Mouse (Mus musculus): ENCODE measurements around the gene Sytl1.

- TF ChIP-seq GATA1 (IDR thresholded peaks at IDR 0.05; ENCODE audit: low read length) (no peak), TAL1 (IDR thresholded peaks at IDR 0.05; ENCODE audit: low read length) (no peak)
Measured at GRCm38 (mm10) chr4:133218745-133219144, 44.2 kb downstream of the Sytl1 start.
